Mouse (Mus musculus) c-Kit-positive CD71-positive TER-119-negative erythroid progenitor cells, embryonic 14.5 days (primary cell): ENCODE results near the gene Gramd4.
"Not testable (repeated sequence)": the region's sequence is repeated elsewhere in the genome, so short reads cannot be mapped to it uniquely, and the experiment has no call there.

Experiments used
- DNase-seq: peaks from one replicate; pipeline ENCODE4 v3.0.0-alpha.2; 2013; ENCODE audit warnings: low read depth

The Gramd4 gene

DNA sequence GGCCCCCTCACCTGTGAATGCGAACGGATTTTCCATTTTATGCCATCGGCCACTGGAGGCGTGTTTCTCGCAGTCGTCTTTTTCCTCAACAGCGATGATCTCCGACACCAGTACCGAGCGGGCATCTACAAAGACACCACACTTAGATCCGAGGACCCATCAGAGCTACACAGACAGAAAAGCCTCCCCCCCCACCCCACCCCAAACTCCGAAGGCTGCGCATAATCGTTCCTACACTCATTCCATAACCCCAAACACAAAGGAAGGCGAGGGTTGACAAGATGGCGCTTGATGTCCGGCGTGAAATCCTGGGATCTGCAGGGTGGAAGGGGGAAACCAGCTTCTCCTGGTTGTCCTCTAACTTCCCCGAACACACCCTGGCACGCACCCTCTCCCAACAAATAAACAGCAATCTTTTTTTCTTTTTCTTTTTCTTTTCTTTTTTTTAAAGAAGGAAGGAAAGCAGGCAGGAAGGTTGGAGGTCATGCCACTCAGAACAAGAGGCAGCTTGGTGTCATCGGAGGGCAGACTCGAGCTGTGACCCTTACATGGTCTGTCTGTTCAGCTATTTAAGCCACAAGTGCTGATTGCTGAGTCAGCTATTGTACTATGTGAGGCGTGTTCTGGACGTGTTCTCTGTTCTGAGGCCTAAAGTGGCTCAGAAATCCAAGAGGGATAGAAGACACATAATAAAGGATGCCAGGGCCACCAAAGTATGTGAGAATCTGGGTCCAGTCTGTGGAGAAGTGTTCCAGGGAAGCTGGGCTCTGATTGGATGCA, 108.5 kb downstream of the Gramd4 start:
- DNase-seq: no peak

DNA sequence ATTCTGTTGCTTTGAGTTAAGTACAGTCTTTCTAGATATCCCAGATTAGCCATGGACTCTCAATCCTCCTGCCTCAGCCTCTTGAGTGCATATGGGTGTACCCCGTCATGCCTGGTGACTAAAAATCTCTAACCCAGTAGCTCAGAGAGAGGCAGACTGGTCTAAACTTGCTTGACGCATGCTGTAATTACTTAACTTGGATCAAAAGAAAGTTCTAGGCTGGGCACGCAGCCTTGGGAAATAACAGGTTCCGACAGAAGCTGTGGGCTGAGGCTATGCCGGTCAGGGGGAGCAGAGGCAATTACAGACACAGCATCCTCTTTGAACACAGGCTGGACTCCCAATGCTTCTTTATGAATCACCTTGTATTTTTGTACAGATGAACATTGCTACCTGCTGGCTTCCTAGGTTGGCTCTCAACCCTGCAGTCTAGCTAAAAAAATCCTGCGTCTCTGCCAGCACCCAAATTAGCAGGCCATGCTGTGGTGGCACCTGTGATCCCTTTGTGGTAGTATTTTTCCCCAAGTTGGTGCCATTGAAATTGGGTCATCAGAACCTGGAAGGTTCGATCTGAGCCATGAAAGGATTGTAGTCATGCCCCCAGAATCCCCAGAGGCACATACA, 109.6 kb downstream of the Gramd4 start:
- DNase-seq: no peak

DNA sequence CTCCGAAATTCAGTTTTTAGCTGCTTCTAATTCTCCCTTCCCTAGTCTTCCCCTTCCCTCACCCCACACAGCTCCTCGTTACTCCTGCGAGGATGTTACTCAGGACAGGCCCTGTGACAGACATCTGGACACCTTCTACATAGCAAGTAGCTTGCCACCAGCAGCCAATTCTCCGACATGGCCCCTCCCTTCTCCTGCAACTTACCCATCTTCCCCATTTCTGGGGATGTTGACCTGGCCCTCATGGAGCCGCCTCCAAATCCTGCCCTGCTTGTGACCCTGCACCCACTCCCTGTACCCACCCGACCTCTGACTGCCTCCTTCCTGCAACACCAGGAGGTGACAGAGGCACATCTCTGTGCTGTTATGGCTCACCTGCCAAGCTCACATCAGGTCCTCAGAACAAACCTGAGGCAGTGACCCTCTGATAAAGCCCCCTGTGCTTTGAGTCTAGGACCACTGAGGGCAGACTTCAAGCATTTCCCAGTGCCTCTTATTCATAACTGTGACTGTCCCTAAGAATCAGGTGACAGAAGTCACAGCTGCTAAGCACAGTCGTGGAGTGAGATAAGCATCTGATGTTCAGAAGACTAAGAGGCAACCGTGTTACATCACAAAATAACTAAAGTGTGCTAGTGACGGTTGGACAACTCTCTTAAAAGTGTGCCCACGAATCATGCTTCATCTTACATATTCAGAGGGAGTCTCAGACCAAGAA, 110.5 kb downstream of the Gramd4 start:
- DNase-seq: no peak

DNA sequence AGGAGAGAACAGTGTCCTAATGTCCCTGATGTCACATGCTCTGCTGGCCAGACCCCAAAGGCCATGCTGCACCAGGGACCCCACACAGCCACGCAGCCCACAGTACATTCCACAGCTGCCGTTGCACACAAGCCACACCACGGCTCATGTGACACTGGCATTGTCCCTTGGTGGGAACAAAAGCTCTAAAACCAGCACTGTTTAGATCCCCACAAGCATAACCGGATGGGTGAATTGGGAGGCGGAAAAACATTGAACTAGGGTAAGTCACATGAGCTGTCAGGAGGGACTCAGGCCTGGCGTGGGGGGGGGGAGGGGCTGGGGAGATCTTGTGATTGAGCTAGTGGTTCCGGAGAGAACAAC, 111.0 kb downstream of the Gramd4 start:
- DNase-seq: no peak

DNA sequence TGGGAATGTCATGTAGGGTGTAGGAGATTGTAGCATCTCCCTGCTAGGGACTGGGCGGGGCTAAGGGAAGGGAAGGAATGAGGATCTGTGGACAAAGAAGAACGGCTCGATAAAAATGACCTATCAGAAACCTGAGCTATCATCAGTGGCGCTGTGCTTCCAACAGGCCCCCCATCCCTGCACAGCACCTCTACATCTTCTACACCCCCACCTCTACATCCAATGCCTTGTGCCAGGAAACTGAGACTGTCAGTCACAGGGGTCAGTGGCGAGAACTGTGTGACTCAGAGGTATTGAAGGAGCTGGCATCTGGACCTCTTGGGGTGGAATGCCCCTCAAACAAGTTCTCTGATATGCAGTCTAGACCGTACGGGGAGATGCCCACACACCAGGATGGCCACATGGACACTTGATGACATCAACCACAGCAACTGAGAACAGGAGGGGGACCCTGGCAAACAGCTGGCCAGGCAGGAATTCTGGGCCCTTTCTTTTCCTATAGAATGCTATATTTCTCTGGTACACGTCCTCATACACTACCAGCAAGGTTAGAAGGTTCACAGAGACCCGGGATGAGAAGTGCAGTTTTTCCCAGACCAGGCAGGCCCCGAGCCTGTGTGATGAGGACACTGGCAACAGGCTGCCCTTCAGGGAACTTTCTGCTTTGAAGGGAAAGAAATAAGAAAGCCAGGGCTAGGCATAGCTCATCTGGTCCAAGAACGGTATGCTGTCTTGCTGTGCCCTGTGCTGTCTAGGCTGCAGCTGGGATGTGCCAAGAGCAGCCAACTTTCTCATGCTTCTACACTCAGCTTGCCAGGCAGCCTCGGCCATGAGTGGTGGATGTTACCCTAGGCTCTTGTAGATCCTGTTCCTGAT, 111.7 kb downstream of the Gramd4 start:
- no peak for DNase-seq

DNA sequence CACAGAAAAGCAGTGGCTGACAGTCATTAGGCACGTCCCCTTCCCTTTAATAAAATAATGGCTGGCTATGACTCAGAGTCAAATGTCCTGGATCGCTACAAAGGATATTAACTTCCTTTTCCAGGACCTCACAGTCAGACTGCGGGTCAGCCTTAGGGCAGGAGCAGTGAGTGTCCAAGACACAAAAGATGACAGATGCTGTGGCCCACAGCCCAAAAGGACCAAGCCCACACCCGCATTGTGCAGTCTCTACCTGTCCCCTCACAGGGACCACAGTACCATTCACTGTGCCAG, 112.3 kb downstream of the Gramd4 start:
- DNase-seq: no peak

DNA sequence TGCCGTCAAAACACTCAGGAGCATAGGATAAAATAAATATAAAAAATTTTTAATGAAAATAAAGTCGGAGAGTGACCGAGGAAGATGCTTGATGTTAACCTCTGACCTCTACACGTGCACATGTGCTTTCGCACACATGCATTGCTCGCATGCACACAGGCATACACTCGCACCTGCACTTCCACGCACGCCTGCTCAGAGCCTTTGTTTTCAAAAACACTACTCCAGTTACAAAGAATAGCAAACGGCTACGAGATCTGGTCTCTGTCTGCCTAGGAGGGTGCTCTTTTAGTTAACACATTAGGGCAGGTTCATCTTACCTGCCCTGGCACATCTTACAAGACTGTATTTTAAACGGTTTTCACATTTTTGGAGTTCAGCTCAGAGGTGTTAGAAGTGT, 113.8 kb downstream of the Gramd4 start:
- no peak for DNase-seq

DNA sequence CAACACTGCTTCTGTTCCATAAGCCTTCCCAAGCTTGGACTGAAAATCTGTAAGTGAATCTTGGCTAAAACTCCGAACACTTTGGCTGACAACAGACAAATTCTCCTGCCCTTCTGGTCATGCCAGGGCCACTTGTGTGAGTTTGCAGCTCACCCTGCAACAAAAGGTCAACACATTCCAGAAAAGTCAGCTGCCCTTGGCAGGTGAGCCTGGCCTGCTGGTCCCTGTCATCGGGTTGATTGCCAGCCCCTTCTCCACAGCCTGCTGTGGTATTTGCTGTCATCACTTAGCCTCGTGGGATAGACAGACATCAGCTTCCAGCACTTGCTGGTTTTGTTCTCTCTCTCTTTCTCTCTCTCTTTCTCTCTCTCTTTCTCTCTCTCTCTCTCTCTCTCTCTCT, 114.6 kb downstream of the Gramd4 start:
- DNase-seq: no peak

DNA sequence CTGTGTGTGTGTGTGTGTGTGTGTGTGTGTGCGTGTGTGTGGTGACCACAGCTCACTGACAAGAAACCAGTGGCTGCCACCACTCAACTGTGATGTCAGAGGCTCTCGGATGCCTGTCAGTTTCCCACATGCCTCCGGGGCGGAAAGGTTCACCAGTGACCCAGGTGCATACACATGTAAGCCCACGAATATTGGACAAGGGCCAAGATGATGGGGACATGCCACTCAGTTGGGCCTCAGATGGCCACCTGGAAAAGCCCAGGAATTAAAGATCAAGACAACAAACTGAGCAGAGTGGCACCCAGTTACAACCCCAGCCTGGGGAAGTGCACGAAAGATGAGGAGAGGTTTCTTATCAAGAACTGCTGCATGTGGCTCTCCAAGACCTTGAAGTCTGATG, 115.0 kb downstream of the Gramd4 start:
- DNase-seq: no peak

DNA sequence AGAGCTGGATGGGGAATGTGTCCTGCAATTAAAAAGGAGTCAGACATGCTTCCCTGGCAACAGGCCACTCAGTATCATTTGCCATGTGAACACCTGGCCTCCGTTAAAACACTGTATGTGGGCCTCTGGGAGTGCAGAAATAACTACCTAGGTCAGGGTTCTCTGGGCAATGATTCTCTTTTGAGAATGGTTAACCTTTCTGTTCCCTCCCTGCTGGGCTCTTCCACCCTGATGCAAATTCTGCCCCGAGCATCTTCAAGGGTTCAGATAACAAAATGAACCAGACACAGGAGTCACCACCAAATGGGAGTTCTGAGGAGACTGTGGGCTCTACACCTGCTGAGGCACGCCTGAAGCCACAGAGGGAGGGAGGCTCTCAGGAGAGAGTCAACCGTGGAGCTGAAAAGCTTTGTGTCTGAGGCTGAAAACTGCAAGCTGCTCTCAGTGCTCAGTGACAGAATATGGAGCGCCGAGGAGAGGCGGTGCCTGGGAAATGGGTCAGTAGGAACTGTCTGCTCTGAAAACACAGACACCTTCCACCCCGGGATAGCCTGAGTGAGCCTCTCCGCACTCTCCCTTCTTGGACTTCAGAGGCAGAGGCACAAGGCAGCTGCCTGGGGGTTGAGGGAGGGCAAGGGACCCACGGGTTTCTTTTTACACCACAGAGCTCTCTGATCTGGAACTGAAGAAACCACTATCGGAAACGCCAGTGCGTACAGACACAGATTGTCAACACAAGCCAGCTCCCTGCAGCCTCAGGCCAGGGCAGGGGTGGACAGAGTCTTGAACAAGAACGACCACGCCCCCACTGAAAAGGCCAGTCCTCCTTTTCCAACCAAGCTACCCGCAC, 115.9 kb downstream of the Gramd4 start:
- DNase-seq: no peak

DNA sequence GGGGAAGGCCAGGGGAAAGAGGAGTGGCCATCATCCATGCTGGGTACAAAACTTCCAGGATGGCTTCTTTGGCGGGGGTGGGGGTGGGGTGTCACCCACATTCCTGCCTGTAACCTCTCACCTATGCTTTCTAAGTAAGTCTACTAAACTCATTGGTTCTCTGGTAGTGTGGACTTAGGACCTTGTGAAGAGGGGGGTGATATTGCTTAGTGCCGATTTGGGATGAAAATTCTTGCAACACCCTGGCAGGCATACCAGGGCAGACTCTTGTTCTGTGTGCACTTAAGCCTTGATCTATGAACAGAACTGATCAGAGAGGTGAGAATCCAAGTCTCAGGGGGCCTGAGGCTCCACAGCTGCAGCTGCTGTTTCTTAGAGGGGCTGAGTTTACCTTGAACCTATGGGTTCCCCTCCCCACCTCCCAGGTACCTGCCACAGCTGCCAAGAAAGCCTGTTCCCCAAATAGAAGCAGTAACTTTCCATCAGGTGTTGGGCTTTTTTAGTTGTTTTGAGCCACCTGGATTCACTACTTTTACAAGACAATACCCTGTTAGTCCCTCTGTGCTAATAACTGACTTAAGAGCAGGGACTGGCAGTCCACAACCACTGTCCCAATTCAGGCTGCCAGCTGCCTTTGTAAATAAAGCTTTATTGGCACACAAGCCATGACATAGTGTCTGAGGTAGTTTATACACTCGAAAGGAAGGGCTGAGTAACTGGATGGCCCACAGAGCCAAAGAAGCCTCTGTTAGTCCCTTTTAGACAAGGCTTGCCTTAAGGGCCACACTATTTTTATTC, 118.0 kb downstream of the Gramd4 start:
- DNase-seq: no peak

DNA sequence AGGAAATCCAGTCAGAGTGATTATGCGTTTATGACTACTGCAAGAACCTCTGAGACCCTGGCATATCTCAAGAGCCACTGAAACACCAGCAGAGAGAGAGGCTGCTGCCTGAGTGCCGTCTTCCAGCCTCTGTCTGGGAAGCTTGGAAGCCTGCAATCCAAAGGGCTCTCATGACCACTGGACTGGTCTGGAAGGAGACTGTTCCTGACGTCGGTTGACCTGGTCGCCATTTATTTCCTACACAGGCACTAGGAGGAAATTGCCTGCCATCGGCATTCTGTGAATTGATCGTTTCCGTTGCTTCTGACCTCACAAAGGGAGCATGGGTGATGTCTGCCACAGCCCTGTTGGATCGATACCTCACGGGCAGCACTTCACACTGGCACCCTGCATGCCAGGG, 118.7 kb downstream of the Gramd4 start:
- no peak for DNase-seq

DNA sequence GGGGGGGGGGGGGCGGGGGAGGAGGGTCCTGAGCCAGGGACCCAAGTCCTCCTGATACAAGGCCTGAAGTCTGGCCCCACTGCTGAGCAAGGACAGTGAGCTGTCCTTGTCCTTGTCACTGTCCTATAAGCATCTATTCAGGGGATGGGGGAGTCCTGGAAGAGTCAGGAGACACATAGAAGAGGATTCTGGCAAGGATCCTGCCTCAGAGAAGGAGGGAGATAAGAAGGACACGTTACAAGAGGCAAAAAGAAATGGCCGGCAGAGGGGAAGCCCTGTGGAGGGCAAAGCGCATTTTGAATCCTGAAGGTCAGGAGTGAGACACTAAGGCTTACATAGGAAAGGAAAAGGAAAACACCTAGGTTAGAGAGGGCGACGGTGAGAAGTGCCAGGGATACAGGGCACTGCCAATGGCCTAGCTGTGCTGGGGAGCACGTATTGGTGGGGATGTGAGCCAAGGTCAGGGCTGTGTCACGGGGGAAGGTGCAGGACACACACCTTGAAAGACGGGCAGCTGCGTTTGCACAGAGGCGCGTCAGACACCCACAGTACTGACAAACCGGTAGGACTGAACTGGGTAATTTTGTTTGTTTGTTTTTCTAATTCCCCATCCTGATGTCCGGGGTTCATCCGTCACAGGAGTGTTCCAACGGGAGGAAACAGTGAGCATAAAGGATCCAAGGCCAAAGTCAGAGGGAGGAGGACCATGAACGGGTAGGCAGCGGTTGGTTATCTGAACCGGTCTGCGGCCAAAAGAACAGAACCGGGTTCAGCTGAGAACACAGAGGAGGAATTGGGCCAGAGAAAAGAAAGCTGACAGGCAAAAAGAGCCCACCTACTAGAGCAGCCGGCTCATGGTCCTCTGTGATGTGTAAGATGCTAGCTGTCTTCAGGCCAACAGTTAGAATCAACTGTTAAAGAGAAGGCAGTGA, 119.5 kb downstream of the Gramd4 start:
- DNase-seq: no peak

DNA sequence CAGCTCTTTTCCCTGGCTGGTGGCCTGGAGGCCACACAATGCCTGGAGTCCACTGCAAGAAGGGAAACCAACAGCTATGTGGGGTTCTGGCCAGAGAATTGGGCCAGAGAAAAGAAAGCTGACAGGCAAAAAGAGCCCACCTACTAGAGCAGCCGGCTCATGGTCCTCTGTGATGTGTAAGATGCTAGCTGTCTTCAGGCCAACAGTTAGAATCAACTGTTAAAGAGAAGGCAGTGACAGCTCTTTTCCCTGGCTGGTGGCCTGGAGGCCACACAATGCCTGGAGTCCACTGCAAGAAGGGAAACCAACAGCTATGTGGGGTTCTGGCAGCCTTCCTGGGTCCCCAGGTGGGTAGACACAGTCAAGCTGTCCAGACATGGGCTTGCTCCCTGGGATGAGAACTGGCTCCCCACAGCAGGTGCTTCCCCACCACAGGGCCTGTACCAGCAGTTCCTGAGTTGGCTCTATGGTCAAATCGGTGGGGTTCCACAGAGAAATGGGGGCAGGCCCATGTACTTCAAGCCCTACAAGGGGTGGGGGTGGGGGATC, 120.3 kb downstream of the Gramd4 start:
- not testable (repeated sequence) for DNase-seq

DNA sequence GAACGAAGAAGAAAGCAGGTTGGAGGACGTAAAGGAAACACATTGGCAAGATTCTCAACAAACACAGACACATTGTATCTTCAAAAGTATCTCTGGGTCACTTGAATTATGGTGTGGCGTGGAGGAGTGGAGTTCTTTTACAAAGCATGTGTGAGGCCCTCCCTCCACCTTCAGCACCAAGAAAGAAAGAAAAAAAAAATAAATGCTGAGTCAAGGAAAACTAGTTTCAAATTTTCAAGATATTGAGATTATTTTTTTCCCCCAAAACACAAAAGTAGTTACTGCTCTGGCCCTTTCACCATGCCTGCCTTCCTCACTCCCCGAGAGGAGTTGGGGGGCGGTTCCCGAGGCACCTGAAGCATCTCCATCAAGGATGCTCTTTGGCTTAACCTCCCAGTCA, 121.1 kb downstream of the Gramd4 start:
- DNase-seq: no peak

DNA sequence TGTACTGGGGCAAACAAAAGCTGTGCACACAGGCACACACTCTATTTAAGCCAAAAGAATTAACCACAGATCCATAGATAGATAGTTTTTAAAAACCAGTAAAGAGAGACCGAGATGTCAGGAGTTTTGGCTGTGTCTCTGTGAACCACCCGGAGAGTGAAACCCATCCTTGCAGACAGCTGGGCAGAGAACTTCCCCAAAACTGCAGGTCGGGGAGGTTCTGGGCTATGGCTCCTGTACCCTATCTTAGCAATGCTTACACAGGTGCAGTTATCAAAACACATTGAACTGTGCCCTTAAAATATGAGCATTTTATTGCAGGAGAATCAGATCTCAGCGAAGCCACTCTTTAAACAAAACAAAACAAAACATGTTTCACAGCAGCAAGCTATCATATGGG, 122.9 kb downstream of the Gramd4 start:
- no peak for DNase-seq

DNA sequence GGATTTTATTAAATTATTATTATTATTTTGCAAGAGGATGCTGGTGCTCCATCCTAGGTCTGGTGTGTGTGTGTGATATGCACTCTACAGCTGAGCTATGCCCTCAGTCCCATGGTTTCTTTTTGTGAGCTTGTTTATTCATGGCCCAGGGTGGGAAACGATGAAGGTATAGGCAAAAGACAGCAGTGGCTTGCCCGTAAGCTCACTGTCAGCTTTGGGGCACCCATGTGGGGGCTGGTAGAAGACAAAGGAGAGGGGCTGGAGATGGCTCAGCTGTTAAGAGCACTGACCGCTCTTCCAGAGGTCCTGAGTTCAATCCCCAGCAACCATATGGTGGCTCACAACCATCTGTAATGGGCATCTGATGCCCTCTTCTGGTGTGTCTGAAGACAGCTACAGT, 123.8 kb downstream of the Gramd4 start:
- DNase-seq: not testable (repeated sequence)

DNA sequence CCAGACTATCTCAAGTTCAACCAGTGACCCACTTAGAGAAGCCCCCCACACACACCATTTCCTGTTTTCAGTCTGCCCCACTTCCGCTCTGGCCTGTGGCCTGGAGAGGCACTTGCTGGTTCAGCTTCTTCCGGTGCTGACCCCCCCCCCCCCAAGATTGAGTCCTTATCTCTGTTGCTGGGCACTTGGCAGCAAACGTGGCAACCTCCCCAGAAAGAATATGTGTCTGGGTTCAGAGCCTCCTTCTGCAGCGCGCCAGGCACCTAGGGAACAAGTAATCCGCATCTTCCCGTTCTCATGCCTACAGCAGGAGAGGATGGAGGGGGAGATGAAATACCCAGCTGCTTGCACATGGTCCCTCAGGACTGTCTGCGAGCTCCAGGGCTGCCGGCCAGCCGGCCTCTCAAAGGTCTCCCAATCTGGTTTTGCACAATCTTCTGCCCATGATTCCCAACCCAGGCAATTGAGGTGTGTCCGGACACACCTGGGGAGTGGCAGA, 124.5 kb downstream of the Gramd4 start:
- DNase-seq: no peak

DNA sequence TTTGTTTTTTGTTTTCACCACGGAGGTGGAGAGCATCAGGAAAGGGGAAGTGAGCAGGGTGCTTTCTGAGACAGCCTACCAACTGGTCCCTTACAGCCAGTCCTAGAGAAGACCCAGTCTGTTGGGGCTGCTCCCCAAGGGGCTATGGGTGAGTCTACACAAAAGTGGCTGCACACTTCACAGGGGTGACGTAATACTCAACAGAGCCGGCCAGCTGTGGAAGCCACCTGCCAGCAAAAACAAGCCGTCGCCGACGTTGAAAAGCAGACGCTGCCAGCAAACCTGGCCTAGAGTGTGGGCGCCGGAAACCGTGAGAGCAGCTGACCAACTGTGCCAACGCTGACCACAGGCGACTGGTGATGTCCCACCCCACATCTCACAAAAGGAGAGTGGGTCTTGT, 125.2 kb downstream of the Gramd4 start:
- DNase-seq: no peak
